Mouse (Mus musculus) left cerebral cortex, postnatal 4 days (tissue): Measurements from ENCODE around the gene Cct3. TPM values are rescaled to one million over a fixed set of nuclear protein-coding genes. Genes with fewer than 3 reads are reported as not detected.
"Not testable (repeated sequence)": the region's sequence is repeated elsewhere in the genome, so short reads cannot be mapped to it uniquely, and the experiment has no call there.

ENCODE experiments used
- DNase-seq: peaks from one replicate; pipeline ENCODE4 v3.0.0-alpha.2; 2022
- intact Hi-C: fragments of 180-260 bp; cut with DNase I; formaldehyde crosslinking; loops from one replicate; pipeline ENCODE4 v1.15.1; 2025
- total RNA-seq, 2 experiments: library from RNA; stranded (reverse); gene quantifications; 2 replicates each; pipeline ENCODE4 v1.2.3; 2021

The Cct3 gene
- total RNA-seq, 2 experiments from 2014 or later = 309 to 317 TPM

GRCm38 (mm10) chr3:88359584-88359983, 62.7 kb downstream of the Cct3 start:
- DNase-seq = no peak
- intact Hi-C loops = no loop called here

- intact Hi-C loops = no loop called here
- DNase-seq = no peak
Observed at GRCm38 (mm10) chr3:88359989-88360388, 63.1 kb downstream of the Cct3 start.

- intact Hi-C loops = no loop called here
- DNase-seq = no peak
Observed at GRCm38 (mm10) chr3:88361096-88361495, 64.2 kb downstream of the Cct3 start.

GRCm38 (mm10) chr3:88361612-88362313, 64.8 kb downstream of the Cct3 start:
- no peak for DNase-seq
- intact Hi-C loops = no loop called here

- peak; percentile 39 for DNase-seq
- intact Hi-C loops = no loop called here
Observed at GRCm38 (mm10) chr3:88363700-88364099, 66.8 kb downstream of the Cct3 start.

- intact Hi-C loops = no loop called here
- DNase-seq = peak; percentile 68
Observed at GRCm38 (mm10) chr3:88364337-88364736, 67.4 kb downstream of the Cct3 start, which contains the start of gene Paqr6. Gene Paqr6 (plus strand): TSS chr3:88364584.

- DNase-seq = no peak
- intact Hi-C loops = no loop called here
Observed at GRCm38 (mm10) chr3:88365705-88366361, 68.9 kb downstream of the Cct3 start.

- intact Hi-C loops, DNase-seq: not testable (repeated sequence)
Observed at GRCm38 (mm10) chr3:88366830-88367428, 70.0 kb downstream of the Cct3 start.

GRCm38 (mm10) chr3:88367517-88367916, 70.6 kb downstream of the Cct3 start:
- DNase-seq, intact Hi-C loops: not testable (repeated sequence)

GRCm38 (mm10) chr3:88368511-88368910, 71.6 kb downstream of the Cct3 start:
- intact Hi-C loops, DNase-seq: not testable (repeated sequence)

Other genes with a start within 250 kb of the Cct3 start
- 10 to 100 TPM; 59.0 to 66.1 TPM for gene Naxe, start 238.6 kb upstream of the Cct3 start, total RNA-seq
- gene Ttc24, start 218.8 kb upstream of the Cct3 start, total RNA-seq = not detected
- 1 to 10 TPM; 3.5 to 3.9 TPM for gene Iqgap3, start 215.1 kb upstream of the Cct3 start, total RNA-seq
- 100 to 1,000 TPM; 113 to 121 TPM for gene Mef2d, start 154.7 kb upstream of the Cct3 start, total RNA-seq
- 1 to 10 TPM in 1 of 2 experiments, under 1 TPM in 1; 0.46 to 1.4 TPM for gene Rhbg, start 42.4 kb upstream of the Cct3 start, total RNA-seq
- under 1 TPM; 0.80 to 0.89 TPM for gene Gm38392, start 9.9 kb upstream of the Cct3 start, total RNA-seq
- 1 to 10 TPM; 4.4 TPM for gene Tsacc, start 117 bp upstream of the Cct3 start, total RNA-seq
- 10 to 100 TPM; 49.7 to 60.1 TPM for gene Glmp, start 27.9 kb downstream of the Cct3 start, total RNA-seq
- 1 to 10 TPM; 1.5 to 2.0 TPM for gene Tmem79, start 39.0 kb downstream of the Cct3 start, total RNA-seq
- 10 to 100 TPM; 76.7 to 79.8 TPM for gene Smg5, start 39.1 kb downstream of the Cct3 start, total RNA-seq
- gene Paqr6, start 67.5 kb downstream of the Cct3 start, total RNA-seq = 1 to 10 TPM; 1.9 to 2.1 TPM
- gene Bglap3, start 75.6 kb downstream of the Cct3 start, total RNA-seq = under 1 TPM in 1 of 2 experiments, not detected in 1; 0.36 TPM
- gene Bglap2, start 81.6 kb downstream of the Cct3 start, total RNA-seq = not detected
- gene Bglap, start 87.3 kb downstream of the Cct3 start, total RNA-seq = not detected
- gene Pmf1, start 113.2 kb downstream of the Cct3 start, total RNA-seq = 10 to 100 TPM; 15.7 to 16.0 TPM
- 10 to 100 TPM; 43.7 to 47.7 TPM for gene Slc25a44, start 128.0 kb downstream of the Cct3 start, total RNA-seq
- gene Sema4a, start 164.1 kb downstream of the Cct3 start, total RNA-seq = 10 to 100 TPM; 58.1 to 58.4 TPM
- 10 to 100 TPM; 35.3 to 37.7 TPM for gene Lmna, start 212.8 kb downstream of the Cct3 start, total RNA-seq
- 10 to 100 TPM; 80.5 to 87.8 TPM for gene Mex3a, start 235.3 kb downstream of the Cct3 start, total RNA-seq